Mouse (Mus musculus) bone marrow, adult 2 months (tissue): ENCODE data around the gene Gm21983. TPM values are rescaled to one million over a fixed set of nuclear protein-coding genes. Genes with fewer than 3 reads are reported as not detected.

Experiments used
- H3K27ac ChIP-seq: fragments of 200-500 bp; 2 replicates; pipeline ENCODE4 v1.5.1; 2012; ENCODE audit warnings: low read depth, mild to moderate bottlenecking, control low read depth, inconsistent platforms, low read length; ENCODE audit not compliant: control insufficient read depth, poor library complexity, insufficient read depth
- H3K4me1 ChIP-seq: fragments of 200-500 bp; 2 replicates; pipeline ENCODE4 v1.6.1; 2011; ENCODE audit warnings: low read length; ENCODE audit not compliant: control insufficient read depth, insufficient read depth
- H3K4me3 ChIP-seq: fragments of 200-500 bp; replicated peaks from 2 replicates; pipeline ENCODE3; 2011; ENCODE audit warnings: mild to moderate bottlenecking, low read depth, low read length, control low read depth; ENCODE audit not compliant: control insufficient read depth
- CTCF ChIP-seq: fragments of 200-500 bp; IDR thresholded peaks from 2 replicates; pipeline ENCODE4 v1.5.1; 2011; ENCODE audit warnings: low read length, control low read depth; ENCODE audit not compliant: control insufficient read depth, insufficient read depth
- POLR2A ChIP-seq: fragments of 200-500 bp; IDR thresholded peaks from 2 replicates; pipeline ENCODE4 v1.6.1; 2011; ENCODE audit warnings: low read depth, mild to moderate bottlenecking, control low read depth, low read length, borderline replicate concordance; ENCODE audit not compliant: control insufficient read depth
- WGBS: fragments of 180-500 bp; shearing (Covaris S2); methylation state at CpG from one replicate; pipeline ENCODE4 v1.1.7; 2018; 5-methylcytosine and 5-hydroxymethylcytosine counted together
- polyA plus RNA-seq: library from polyadenylated mRNA; stranded (reverse); fragments of >200 nt; gene quantifications from 2 replicates; pipeline ENCODE4 v1.2.4, GENCODE M21; 2011; ENCODE audit warnings: low replicate concordance; ENCODE audit not compliant: missing spikeins, insufficient read depth, insufficient read length

Gm21983 gene
- polyA plus RNA-seq, 1 experiment: not detected

GRCm38 (mm10) chr7:27133757-27134156 is 47.1 kb downstream of the Gm21983 start:
- WGBS: 68% methylated on average over 4 of the region's 4 CpGs
- Histone ChIP-seq H3K4me1 (no peaks in the 10 kb centered on the region), H3K4me3 (no peak overlapping the region), H3K27ac (no peak overlapping the region)
- TF ChIP-seq CTCF (no peak), POLR2A (no peak)

GRCm38 (mm10) chr7:27133156-27133555 is 47.7 kb downstream of the Gm21983 start:
- Histone ChIP-seq H3K4me1 (no peaks in the 10 kb centered on the region), H3K27ac (no peak overlapping the region), H3K4me3 (no peak overlapping the region)
- TF ChIP-seq POLR2A (no peak), CTCF (no peak)
- WGBS: 63% methylated on average over 12 of the region's 12 CpGs

GRCm38 (mm10) chr7:27132588-27132987 is 48.3 kb downstream of the Gm21983 start:
- H3K4me3 ChIP-seq: no peak overlapping the region
- TF ChIP-seq CTCF: no peak
- TF ChIP-seq POLR2A: no peak
- WGBS: 14% methylated on average over 10 of the region's 10 CpGs
- H3K4me1 ChIP-seq: no peaks in the 10 kb centered on the region
- H3K27ac ChIP-seq: no peak overlapping the region

- no peak for TF ChIP-seq POLR2A
- peak; percentile 19; the same call in 1 of the 2 replicates for TF ChIP-seq CTCF
- no peak overlapping the region for H3K27ac ChIP-seq
- 59% methylated on average over 2 of the region's 2 CpGs for WGBS
- no peak overlapping the region for H3K4me3 ChIP-seq
- no peaks in the 10 kb centered on the region for H3K4me1 ChIP-seq
Observed at GRCm38 (mm10) chr7:27131387-27131786, 49.5 kb downstream of the Gm21983 start.

DNA sequence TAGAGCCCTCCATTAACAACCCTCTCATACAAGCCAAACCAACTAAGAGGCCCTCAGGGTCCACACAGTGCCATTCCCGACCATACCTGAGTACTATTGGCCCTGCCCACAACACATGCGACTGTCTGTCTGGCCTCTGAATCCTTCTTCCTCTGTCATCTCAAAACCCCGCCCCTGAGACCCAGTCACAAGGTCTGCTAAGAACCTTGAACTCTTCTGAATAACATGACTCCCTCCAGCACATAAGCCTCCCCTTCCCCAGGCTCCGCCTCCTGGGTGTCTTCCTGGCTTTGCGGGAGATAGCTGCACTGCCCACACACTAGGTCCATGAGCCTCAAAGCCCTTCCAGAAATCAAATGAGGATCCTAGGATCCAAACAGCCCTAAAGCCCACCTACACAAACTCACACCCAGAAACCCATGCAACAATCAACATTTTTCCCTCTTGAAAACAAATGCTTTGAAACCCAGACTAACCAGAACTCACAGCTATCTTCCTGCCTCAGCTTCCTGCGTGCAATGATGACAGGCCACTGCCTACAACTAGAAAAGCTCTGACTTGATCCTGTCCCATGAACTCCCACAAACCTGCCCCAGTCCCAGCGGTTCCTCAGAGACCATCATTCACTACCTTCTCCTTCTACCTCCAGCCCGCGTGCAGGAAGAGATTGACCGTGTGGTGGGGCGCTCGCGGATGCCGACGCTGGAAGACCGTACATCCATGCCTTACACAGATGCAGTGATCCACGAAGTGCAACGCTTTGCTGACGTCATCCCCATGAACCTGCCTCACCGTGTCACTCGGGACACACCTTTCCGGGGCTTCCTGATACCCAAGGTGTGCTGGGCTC is 50.1 kb downstream of the Gm21983 start:
- Histone ChIP-seq H3K4me3 (no peak overlapping the region), H3K27ac (no peak overlapping the region), H3K4me1 (no peaks in the 10 kb centered on the region)
- TF ChIP-seq CTCF: no peak
- TF ChIP-seq POLR2A: no peak
- 82% methylated on average over 22 of the region's 22 CpGs for WGBS

- Histone ChIP-seq H3K27ac (no peak overlapping the region), H3K4me1 (no peaks in the 10 kb centered on the region), H3K4me3 (no peak overlapping the region)
- WGBS: 77% methylated on average over 12 of the region's 12 CpGs
- no peak for TF ChIP-seq CTCF
- TF ChIP-seq POLR2A: no peak
Observed at GRCm38 (mm10) chr7:27129811-27130210, 51.1 kb downstream of the Gm21983 start.

GRCm38 (mm10) chr7:27128946-27129345 is 51.9 kb downstream of the Gm21983 start:
- TF ChIP-seq POLR2A: no peak
- Histone ChIP-seq H3K4me1 (no peaks in the 10 kb centered on the region), H3K27ac (no peak overlapping the region), H3K4me3 (no peak overlapping the region)
- WGBS: 87% methylated on average over 13 of the region's 13 CpGs

DNA sequence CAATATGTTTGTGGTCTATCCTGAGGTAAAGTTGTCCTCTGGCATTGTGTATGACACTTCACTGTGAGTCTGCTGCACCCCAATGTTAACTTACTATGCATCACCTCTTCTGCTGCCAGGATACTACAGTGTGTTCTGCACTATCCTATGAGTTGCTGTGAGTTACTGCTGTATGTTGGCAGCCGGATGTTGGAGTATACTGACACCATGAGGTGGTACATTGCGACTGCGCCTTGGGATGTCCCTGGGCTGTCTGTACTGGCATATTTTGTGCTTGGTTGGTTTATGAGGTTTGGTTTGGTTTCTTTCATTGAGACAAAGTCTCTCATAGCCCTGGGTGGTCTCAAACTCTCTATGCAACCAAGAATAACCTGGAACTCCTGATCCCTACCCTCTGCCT is 52.7 kb downstream of the Gm21983 start:
- H3K4me3 ChIP-seq: no peak overlapping the region
- WGBS: 35% methylated on average over 3 of the region's 3 CpGs
- TF ChIP-seq POLR2A: no peak
- peak; percentile 46 for TF ChIP-seq CTCF
- H3K4me1 ChIP-seq: no peaks in the 10 kb centered on the region
- H3K27ac ChIP-seq: no peak overlapping the region

DNA sequence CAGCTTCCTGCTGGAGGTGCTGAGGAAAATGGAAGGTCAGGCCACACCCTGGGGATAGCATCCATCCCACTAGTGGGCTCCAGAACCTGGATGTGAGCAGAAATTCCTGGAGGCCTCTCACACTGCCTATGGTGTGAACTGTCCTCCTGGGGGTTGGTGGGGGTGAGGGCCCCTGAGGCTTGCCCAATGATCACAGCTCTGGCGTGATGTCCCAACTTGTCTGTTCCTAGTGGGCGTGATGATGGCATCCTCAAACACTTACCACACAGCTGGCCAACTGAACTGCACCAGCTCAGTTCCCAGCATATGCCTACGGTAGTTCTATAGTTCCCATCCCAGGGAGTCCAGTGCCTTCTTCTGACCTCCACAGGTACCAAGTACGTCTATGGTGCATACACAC is 55.9 kb downstream of the Gm21983 start:
- Histone ChIP-seq H3K4me1 (no peaks in the 10 kb centered on the region), H3K27ac (no peak overlapping the region), H3K4me3 (no peak overlapping the region)
- TF ChIP-seq POLR2A: no peak
- 61% methylated on average over 4 of the region's 4 CpGs for WGBS
